Mouse (Mus musculus): ENCODE data around the gene Mcoln2.

- no peak for TF ChIP-seq POLR2A (IDR thresholded peaks at IDR 0.05; ENCODE audit: insufficient read length, low read depth)
- TF ChIP-seq POLR2AphosphoS2 (IDR thresholded peaks at IDR 0.05; ENCODE audit: insufficient read length, low read depth) = no peak
- no peak for TF ChIP-seq SRF (IDR thresholded peaks at IDR 0.05; ENCODE audit: control insufficient read depth, insufficient read length, low read depth)
- TF ChIP-seq E2F4 (IDR thresholded peaks at IDR 0.05; ENCODE audit: insufficient read depth) = no peak
- no peak for TF ChIP-seq USF1 (IDR thresholded peaks at IDR 0.05; ENCODE audit: low read depth)
Observed at GRCm38 (mm10) chr3:146233741-146234140, 84.1 kb downstream of the Mcoln2 start.

Data from myocyte (in vitro differentiated cells).